Mouse (Mus musculus): ENCODE results near the gene Tmem171. TPM values are rescaled to one million over a fixed set of nuclear protein-coding genes. Genes with fewer than 3 reads are reported as not detected.
A peak's percentile ranks its signal among the peaks of the same experiment; 100 is the strongest.

The Tmem171 gene
- polyA plus RNA-seq, 1 experiment from 2014 or later: 4.3 TPM

DNA sequence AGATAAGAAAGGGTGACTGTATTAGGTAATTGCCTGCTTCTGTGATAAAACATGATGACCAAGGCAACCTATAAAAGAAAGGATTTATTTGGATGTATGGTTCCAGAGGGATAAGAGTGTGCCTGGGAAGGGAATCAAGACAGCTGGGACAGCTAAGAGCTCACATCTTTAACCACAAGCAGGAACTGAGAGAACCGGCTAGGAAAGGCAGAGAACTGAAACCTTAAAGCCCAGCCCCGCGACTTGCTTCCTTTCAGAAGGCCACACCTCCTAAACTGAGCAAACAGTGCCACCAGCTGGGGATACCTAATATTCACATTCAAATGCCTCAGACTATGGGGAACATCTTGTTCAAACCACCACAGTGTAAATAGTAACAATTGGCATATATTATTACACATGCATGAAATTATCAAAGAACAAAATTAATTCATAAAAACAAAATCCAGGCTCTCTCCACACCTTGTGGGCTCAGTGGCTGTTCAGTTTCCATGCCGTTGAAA, 32.4 kb downstream of the Tmem171 start:
- H3K4me1 ChIP-seq (ENCODE audit: control insufficient read depth, insufficient read depth, low read length): no peaks in the 10 kb centered on the region
- H3K27me3 ChIP-seq (ENCODE audit: control insufficient read depth, insufficient read depth, low read length): no peaks in the 10 kb centered on the region
- H3K4me2 ChIP-seq (replicated peaks; ENCODE audit: low read depth, low read length): no peak overlapping the region
- ATAC-seq (ENCODE audit: low FRiP score, low TSS enrichment): no peak
- no peak overlapping the region for H3K9ac ChIP-seq (ENCODE audit: low read depth, low read length)
- no peak overlapping the region for H3K27ac ChIP-seq (ENCODE audit: low read depth, low read length)
- H3K9me3 ChIP-seq (ENCODE audit: control insufficient read depth, low read length): no peaks in the 10 kb centered on the region
- WGBS: 88% methylated on average over 4 of the region's 4 CpGs
- H3K4me3 ChIP-seq (ENCODE audit: low read length): no peak overlapping the region
- H3K36me3 ChIP-seq (ENCODE audit: control insufficient read depth, insufficient read depth, low read length): no peaks in the 10 kb centered on the region

- H3K9ac ChIP-seq (ENCODE audit: low read depth, low read length): no peak overlapping the region
- ATAC-seq (ENCODE audit: low FRiP score, low TSS enrichment): no peak
- H3K36me3 ChIP-seq (ENCODE audit: control insufficient read depth, insufficient read depth, low read length): no peaks in the 10 kb centered on the region
- no peaks in the 10 kb centered on the region for H3K27me3 ChIP-seq (ENCODE audit: control insufficient read depth, insufficient read depth, low read length)
- 85% methylated on average over 16 of the region's 16 CpGs for WGBS
- H3K9me3 ChIP-seq (ENCODE audit: control insufficient read depth, low read length): no peaks in the 10 kb centered on the region
- H3K4me3 ChIP-seq (ENCODE audit: low read length): no peak overlapping the region
- H3K4me2 ChIP-seq (replicated peaks; ENCODE audit: low read depth, low read length): no peak overlapping the region
- H3K4me1 ChIP-seq (ENCODE audit: control insufficient read depth, insufficient read depth, low read length): peaks cover 32% of the 10 kb centered on the region
- no peak overlapping the region for H3K27ac ChIP-seq (ENCODE audit: low read depth, low read length)
These were observed 38.6 kb downstream of the Tmem171 start for GRCm38 (mm10) chr13:98656034-98656471.

- Histone ChIP-seq H3K9ac (ENCODE audit: low read depth, low read length) (no peak overlapping the region), H3K27ac (ENCODE audit: low read depth, low read length) (no peak overlapping the region), H3K4me2 (replicated peaks; ENCODE audit: low read depth, low read length) (no peak overlapping the region), H3K4me3 (ENCODE audit: low read length) (no peak overlapping the region), H3K27me3 (ENCODE audit: control insufficient read depth, insufficient read depth, low read length) (no peaks in the 10 kb centered on the region), H3K36me3 (ENCODE audit: control insufficient read depth, insufficient read depth, low read length) (no peaks in the 10 kb centered on the region), H3K9me3 (ENCODE audit: control insufficient read depth, low read length) (no peaks in the 10 kb centered on the region), H3K4me1 (ENCODE audit: control insufficient read depth, insufficient read depth, low read length) (peaks cover 36% of the 10 kb centered on the region)
- 80% methylated on average over 4 of the region's 4 CpGs for WGBS
- no peak for ATAC-seq (ENCODE audit: low FRiP score, low TSS enrichment)
These were observed 39.3 kb downstream of the Tmem171 start for GRCm38 (mm10) chr13:98655346-98655745.

GRCm38 (mm10) chr13:98654129-98654939, 40.3 kb downstream of the Tmem171 start:
- peak; percentile 15; the same call in 1 of the 2 replicates for ATAC-seq (ENCODE audit: low FRiP score, low TSS enrichment)
- H3K27me3 ChIP-seq (ENCODE audit: control insufficient read depth, insufficient read depth, low read length): no peaks in the 10 kb centered on the region
- H3K36me3 ChIP-seq (ENCODE audit: control insufficient read depth, insufficient read depth, low read length): no peaks in the 10 kb centered on the region
- no peak overlapping the region for H3K4me3 ChIP-seq (ENCODE audit: low read length)
- peak overlapping the region; percentile 43; the same call in 1 of the 2 replicates for H3K27ac ChIP-seq (ENCODE audit: low read depth, low read length)
- H3K4me2 ChIP-seq (replicated peaks; ENCODE audit: low read depth, low read length): no peak overlapping the region
- peaks cover 36% of the 10 kb centered on the region for H3K4me1 ChIP-seq (ENCODE audit: control insufficient read depth, insufficient read depth, low read length)
- no peak overlapping the region for H3K9ac ChIP-seq (ENCODE audit: low read depth, low read length)
- WGBS: 57% methylated on average over 10 of the region's 10 CpGs
- H3K9me3 ChIP-seq (ENCODE audit: control insufficient read depth, low read length): no peaks in the 10 kb centered on the region

DNA sequence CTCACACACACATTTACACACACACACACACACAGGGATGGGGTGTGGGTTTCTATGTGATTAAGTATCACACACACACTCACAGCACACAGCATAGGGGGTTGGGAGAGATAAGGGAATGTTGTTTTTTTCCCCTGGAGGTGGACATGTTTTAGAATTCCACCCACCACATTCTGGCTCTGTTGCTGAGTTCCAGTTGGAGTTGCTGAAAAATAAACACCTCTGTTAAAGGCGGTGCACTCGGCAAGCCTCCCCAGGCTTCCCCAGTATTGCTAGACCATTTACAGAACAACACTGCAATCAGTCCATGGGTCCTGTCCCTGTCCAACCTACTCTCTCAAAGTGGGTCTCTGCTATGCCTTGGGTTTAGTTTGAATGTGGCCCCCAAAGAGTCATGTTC, 42.4 kb downstream of the Tmem171 start:
- H3K4me1 ChIP-seq (ENCODE audit: control insufficient read depth, insufficient read depth, low read length): peaks cover 36% of the 10 kb centered on the region
- H3K9me3 ChIP-seq (ENCODE audit: control insufficient read depth, low read length): no peaks in the 10 kb centered on the region
- H3K36me3 ChIP-seq (ENCODE audit: control insufficient read depth, insufficient read depth, low read length): no peaks in the 10 kb centered on the region
- no peak overlapping the region for H3K4me2 ChIP-seq (replicated peaks; ENCODE audit: low read depth, low read length)
- H3K27me3 ChIP-seq (ENCODE audit: control insufficient read depth, insufficient read depth, low read length): no peaks in the 10 kb centered on the region
- 71% methylated on average over 2 of the region's 2 CpGs for WGBS
- no peak overlapping the region for H3K9ac ChIP-seq (ENCODE audit: low read depth, low read length)
- H3K27ac ChIP-seq (ENCODE audit: low read depth, low read length): no peak overlapping the region
- no peak overlapping the region for H3K4me3 ChIP-seq (ENCODE audit: low read length)
- no peak for ATAC-seq (ENCODE audit: low FRiP score, low TSS enrichment)

DNA sequence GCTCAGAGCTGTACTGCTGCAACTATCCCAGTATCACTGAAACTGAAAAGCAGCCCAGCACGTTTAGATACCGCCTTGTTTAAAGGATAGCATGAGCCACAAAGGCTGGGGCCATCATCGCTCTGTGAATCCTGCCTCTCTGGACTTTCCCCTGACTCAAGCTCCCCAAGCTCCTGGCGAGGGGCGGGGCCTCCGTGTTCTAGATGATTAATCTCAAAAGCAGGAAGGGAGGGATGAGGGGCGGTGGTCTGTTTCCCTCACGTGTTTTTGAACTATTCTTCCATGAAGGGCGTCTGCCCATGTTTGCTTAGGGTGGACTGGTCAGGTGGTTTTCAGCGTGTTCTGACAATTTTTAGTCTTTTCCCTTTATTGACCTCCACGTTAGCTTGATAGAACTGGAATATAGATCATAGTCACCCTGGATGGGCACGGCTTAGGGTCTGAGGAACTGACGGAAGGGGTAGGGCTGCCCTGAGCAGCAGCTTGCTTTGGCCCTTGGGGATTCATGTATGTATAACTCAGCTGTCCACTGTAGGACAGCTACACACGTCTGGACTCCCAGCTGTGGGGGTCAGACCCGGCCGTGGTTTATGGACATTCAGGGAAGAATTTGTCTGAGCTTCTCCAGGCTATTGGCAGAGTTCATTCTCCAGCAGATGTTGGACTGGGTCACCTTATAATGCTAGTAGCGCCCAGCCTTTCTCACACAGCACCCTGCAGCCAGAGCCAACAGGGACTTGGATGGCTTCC, 43.2 kb downstream of the Tmem171 start:
- H3K9me3 ChIP-seq (ENCODE audit: control insufficient read depth, low read length): no peaks in the 10 kb centered on the region
- no peaks in the 10 kb centered on the region for H3K27me3 ChIP-seq (ENCODE audit: control insufficient read depth, insufficient read depth, low read length)
- H3K27ac ChIP-seq (ENCODE audit: low read depth, low read length): 0 out of 2 replicates have a peak overlapping the region, but pooled peaks have one; percentile 3
- no peak overlapping the region for H3K4me3 ChIP-seq (ENCODE audit: low read length)
- peak; percentile 65 for ATAC-seq (ENCODE audit: low FRiP score, low TSS enrichment)
- H3K9ac ChIP-seq (ENCODE audit: low read depth, low read length): no peak overlapping the region; the same call in 1 of the 2 replicates
- H3K4me1 ChIP-seq (ENCODE audit: control insufficient read depth, insufficient read depth, low read length): peaks cover 36% of the 10 kb centered on the region
- no peaks in the 10 kb centered on the region for H3K36me3 ChIP-seq (ENCODE audit: control insufficient read depth, insufficient read depth, low read length)
- 29% methylated on average over 17 of the region's 17 CpGs for WGBS
- H3K4me2 ChIP-seq (replicated peaks; ENCODE audit: low read depth, low read length): no peak overlapping the region

GRCm38 (mm10) chr13:98647775-98648568, 46.7 kb downstream of the Tmem171 start:
- no peak overlapping the region for H3K27ac ChIP-seq (ENCODE audit: low read depth, low read length)
- ATAC-seq (ENCODE audit: low FRiP score, low TSS enrichment): no peak; the same call in 1 of the 2 replicates
- H3K4me1 ChIP-seq (ENCODE audit: control insufficient read depth, insufficient read depth, low read length): peaks cover 20% of the 10 kb centered on the region

DNA sequence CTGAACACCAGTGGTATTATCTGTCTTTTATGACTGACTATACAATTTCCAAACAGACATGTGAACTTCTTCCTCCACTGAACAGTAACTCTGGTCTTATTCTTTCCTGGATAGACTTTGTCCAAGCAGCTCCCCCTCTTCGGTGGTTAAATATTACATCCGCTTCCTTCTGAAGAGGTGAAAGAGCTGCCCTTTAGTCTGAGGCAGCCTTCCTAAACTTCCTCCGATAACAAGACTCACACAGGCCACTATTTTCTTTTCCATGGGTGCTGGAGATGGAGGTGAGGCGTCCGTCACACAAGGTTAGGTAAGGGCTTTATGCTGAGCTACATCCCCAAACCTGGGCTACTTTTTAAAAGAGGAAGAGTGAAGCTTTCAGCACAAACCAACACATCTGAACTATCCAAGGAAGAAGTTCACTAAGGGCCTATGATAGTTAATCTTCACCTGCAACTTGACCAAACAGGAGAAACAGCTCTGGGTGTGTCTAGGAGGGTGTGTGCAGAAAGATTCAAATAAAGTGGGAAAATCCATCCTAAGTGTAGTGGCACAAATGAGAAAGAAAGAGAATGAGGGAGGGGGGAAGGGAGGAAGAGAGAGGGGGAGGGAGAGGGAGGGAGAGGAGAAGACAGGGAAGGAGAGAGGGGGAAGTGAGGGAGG, 56.0 kb downstream of the Tmem171 start:
- no peak overlapping the region for H3K9ac ChIP-seq (ENCODE audit: low read depth, low read length)
- no peaks in the 10 kb centered on the region for H3K36me3 ChIP-seq (ENCODE audit: control insufficient read depth, insufficient read depth, low read length)
- H3K27ac ChIP-seq (ENCODE audit: low read depth, low read length): peak overlapping the region; percentile 57; the same call in 1 of the 2 replicates
- H3K9me3 ChIP-seq (ENCODE audit: control insufficient read depth, low read length): peaks cover 5% of the 10 kb centered on the region; the same call in 1 of the 2 replicates
- H3K27me3 ChIP-seq (ENCODE audit: control insufficient read depth, insufficient read depth, low read length): no peaks in the 10 kb centered on the region
- peaks cover 10% of the 10 kb centered on the region; the same call in 1 of the 2 replicates for H3K4me1 ChIP-seq (ENCODE audit: control insufficient read depth, insufficient read depth, low read length)
- H3K4me3 ChIP-seq (ENCODE audit: low read length): no peak overlapping the region
- ATAC-seq (ENCODE audit: low FRiP score, low TSS enrichment): no peak
- 30% methylated on average over 5 of the region's 5 CpGs for WGBS
- H3K4me2 ChIP-seq (replicated peaks; ENCODE audit: low read depth, low read length): no peak overlapping the region

More at GRCm38 (mm10) chr13:98647775-98648568, 46.7 kb downstream of the Tmem171 start:
- H3K27me3 ChIP-seq (ENCODE audit: control insufficient read depth, insufficient read depth, low read length): no peaks in the 10 kb centered on the region
- no peak overlapping the region for H3K9ac ChIP-seq (ENCODE audit: low read depth, low read length)
- no peak overlapping the region for H3K4me2 ChIP-seq (replicated peaks; ENCODE audit: low read depth, low read length)
- H3K4me3 ChIP-seq (ENCODE audit: low read length): no peak overlapping the region
- no peaks in the 10 kb centered on the region for H3K36me3 ChIP-seq (ENCODE audit: control insufficient read depth, insufficient read depth, low read length)
- WGBS: 68% methylated on average over 22 of the region's 22 CpGs
- H3K9me3 ChIP-seq (ENCODE audit: control insufficient read depth, low read length): no peaks in the 10 kb centered on the region
